Mouse (Mus musculus): ENCODE measurements around the gene Olfr653. TPM values are rescaled to one million over a fixed set of nuclear protein-coding genes. Genes with fewer than 3 reads are reported as not detected.

Gene Olfr653
- not detected in 2 replicates for total RNA-seq (2014; rRNA removed)
- not detected in 2 replicates for polyA plus RNA-seq (2012; rRNA removed)

DNA sequence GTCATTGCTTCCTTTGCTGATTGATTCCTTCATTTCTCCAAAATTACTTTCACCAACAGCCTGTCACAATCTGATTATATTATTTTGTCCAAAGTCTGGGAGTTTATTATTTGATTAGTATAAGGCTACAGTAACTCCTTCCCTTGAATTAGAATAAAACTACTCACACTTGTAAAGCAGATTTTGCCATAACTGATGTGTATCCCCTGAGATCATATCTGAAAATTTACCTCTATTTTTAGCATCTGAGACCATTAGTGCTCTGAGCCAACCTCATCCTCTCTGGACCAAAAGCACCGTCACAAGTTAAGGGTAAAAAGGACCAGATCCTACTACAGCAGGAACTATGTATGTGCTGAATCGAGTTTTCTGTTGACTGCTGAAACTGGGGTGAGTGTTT lies at the start of gene Olfr653:
Olfr653 (plus strand) TSS at position 301 of the 400 bp plus-strand sequence.
- TF ChIP-seq CTCF (IDR thresholded peaks at IDR 0.05; ENCODE audit: low read depth, low read length) (no peak), POLR2A (IDR thresholded peaks at IDR 0.05; ENCODE audit: extremely low read depth, insufficient read depth, low read length) (no peak)
- Histone ChIP-seq H3K36me3 (ENCODE audit: control insufficient read depth, insufficient read depth, low read length) (no peaks in the 10 kb centered on the region), H3K4me1 (ENCODE audit: control insufficient read depth, insufficient read depth, low read length) (no peaks in the 10 kb centered on the region), H3K27ac (replicated peaks; ENCODE audit: insufficient read depth, low read depth, low read length) (no peak within 1 kb of the TSS), H3K79me2 (ENCODE audit: control insufficient read depth, insufficient read depth, low read length) (no peaks in the 10 kb centered on the region), H3K27me3 (ENCODE audit: control insufficient read depth, insufficient read depth, low read length) (no peaks in the 10 kb centered on the region), H3K9ac (ENCODE audit: low read depth, low read length) (no peak within 1 kb of the TSS), H3K4me3 (ENCODE audit: insufficient read depth, low read depth, low read length) (no peak within 1 kb of the TSS)
- 61% methylated on average over 2 of the region's 2 CpGs for WGBS
- DNase-seq (ENCODE audit: extremely low read depth, low read depth, low spot score) = no peak

DNA sequence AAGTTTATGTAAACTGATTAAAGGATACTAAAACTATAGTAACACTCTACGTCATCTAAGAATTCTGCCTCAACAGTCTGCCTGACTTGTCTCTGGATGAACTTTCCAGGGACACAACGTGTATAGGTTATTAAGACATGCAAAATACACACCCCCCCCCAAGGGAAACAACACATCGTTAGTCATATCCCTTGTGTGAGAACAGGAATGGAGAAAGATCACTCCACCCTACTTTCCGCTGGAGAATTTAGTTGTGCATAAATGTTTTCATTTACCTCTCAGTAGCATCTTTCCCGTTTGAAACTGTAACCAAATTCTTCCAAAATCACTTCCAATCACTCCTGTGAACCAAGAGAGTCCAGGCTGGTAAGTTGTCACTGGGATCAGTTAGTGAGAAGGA lies 27.3 kb upstream of the Olfr653 start, which contains the start of gene Olfr651:
Olfr651 (plus strand) TSS at position 301 of the 400 bp plus-strand sequence.
- H3K4me1 ChIP-seq (ENCODE audit: control insufficient read depth, insufficient read depth, low read length) = no peaks in the 10 kb centered on the region
- DNase-seq (ENCODE audit: extremely low read depth, low read depth, low spot score) = no peak
- no peak within 1 kb of the TSS for H3K4me3 ChIP-seq (ENCODE audit: insufficient read depth, low read depth, low read length)
- H3K9ac ChIP-seq (ENCODE audit: low read depth, low read length) = no peak within 1 kb of the TSS
- no peaks in the 10 kb centered on the region for H3K27me3 ChIP-seq (ENCODE audit: control insufficient read depth, insufficient read depth, low read length)
- H3K36me3 ChIP-seq (ENCODE audit: control insufficient read depth, insufficient read depth, low read length) = no peaks in the 10 kb centered on the region
- no peak within 1 kb of the TSS for H3K27ac ChIP-seq (replicated peaks; ENCODE audit: insufficient read depth, low read depth, low read length)
- WGBS = 66% methylated on average over 5 of the region's 5 CpGs
- H3K79me2 ChIP-seq (ENCODE audit: control insufficient read depth, insufficient read depth, low read length) = no peaks in the 10 kb centered on the region
- TF ChIP-seq CTCF (IDR thresholded peaks at IDR 0.05; ENCODE audit: low read depth, low read length) (no peak), POLR2A (IDR thresholded peaks at IDR 0.05; ENCODE audit: extremely low read depth, insufficient read depth, low read length) (no peak)

DNA sequence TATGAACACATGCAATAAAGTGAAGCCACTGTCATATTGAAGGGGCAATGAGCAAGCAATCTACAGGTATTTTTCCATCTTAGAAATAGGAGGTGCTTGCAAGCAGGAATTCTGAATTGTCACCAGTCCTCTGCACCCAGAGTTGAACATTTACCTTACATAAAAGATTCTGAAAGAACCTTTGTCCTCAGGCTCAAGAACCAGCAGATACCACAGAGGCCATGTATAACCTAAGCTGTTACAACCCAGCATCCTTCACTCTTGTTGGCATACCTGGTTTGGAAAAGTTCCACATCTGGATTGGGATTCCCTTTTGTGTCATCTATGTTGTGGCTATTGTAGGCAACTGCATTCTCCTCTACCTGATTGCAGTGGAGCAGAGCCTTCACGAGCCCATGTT lies 24.4 kb upstream of the Olfr653 start:
- 66% methylated on average over 1 of the region's 1 CpGs for WGBS
- Histone ChIP-seq H3K79me2 (ENCODE audit: control insufficient read depth, insufficient read depth, low read length) (no peaks in the 10 kb centered on the region), H3K27me3 (ENCODE audit: control insufficient read depth, insufficient read depth, low read length) (no peaks in the 10 kb centered on the region), H3K36me3 (ENCODE audit: control insufficient read depth, insufficient read depth, low read length) (no peaks in the 10 kb centered on the region), H3K27ac (replicated peaks; ENCODE audit: insufficient read depth, low read depth, low read length) (no peak overlapping the region), H3K9ac (ENCODE audit: low read depth, low read length) (no peak overlapping the region), H3K4me1 (ENCODE audit: control insufficient read depth, insufficient read depth, low read length) (no peaks in the 10 kb centered on the region), H3K4me3 (ENCODE audit: insufficient read depth, low read depth, low read length) (no peak overlapping the region)
- no peak for TF ChIP-seq CTCF (IDR thresholded peaks at IDR 0.05; ENCODE audit: low read depth, low read length)
- TF ChIP-seq POLR2A (IDR thresholded peaks at IDR 0.05; ENCODE audit: extremely low read depth, insufficient read depth, low read length) = no peak
- DNase-seq (ENCODE audit: extremely low read depth, low read depth, low spot score) = no peak

DNA sequence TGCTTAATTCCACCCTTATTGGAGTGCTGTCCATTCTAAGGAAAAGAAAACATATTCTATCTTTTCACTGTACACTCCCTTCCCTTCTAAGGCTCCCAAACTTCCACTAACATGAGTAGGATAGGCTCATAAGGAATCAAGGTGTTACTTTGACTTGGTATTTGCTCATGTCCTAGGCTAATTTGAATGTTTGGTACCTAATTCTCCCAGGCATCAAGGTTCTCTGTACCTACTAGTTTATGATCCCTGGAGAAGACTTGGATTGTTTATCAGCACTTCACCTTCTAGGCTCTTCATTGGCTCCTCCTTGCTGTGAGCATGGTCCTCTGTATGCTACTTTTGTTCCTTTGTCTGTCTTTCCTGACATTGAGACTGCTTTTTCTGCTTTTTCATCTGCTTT lies 16.5 kb upstream of the Olfr653 start, which contains the start of gene Olfr652:
Olfr652 (plus strand) TSS at position 301 of the 400 bp plus-strand sequence.
- DNase-seq (ENCODE audit: extremely low read depth, low read depth, low spot score) = no peak
- Histone ChIP-seq H3K27me3 (ENCODE audit: control insufficient read depth, insufficient read depth, low read length) (no peaks in the 10 kb centered on the region), H3K4me3 (ENCODE audit: insufficient read depth, low read depth, low read length) (no peak within 1 kb of the TSS), H3K27ac (replicated peaks; ENCODE audit: insufficient read depth, low read depth, low read length) (no peak within 1 kb of the TSS), H3K4me1 (ENCODE audit: control insufficient read depth, insufficient read depth, low read length) (no peaks in the 10 kb centered on the region), H3K79me2 (ENCODE audit: control insufficient read depth, insufficient read depth, low read length) (no peaks in the 10 kb centered on the region), H3K36me3 (ENCODE audit: control insufficient read depth, insufficient read depth, low read length) (no peaks in the 10 kb centered on the region), H3K9ac (ENCODE audit: low read depth, low read length) (no peak within 1 kb of the TSS)
- no peak for TF ChIP-seq CTCF (IDR thresholded peaks at IDR 0.05; ENCODE audit: low read depth, low read length)
- TF ChIP-seq POLR2A (IDR thresholded peaks at IDR 0.05; ENCODE audit: extremely low read depth, insufficient read depth, low read length) = no peak

DNA sequence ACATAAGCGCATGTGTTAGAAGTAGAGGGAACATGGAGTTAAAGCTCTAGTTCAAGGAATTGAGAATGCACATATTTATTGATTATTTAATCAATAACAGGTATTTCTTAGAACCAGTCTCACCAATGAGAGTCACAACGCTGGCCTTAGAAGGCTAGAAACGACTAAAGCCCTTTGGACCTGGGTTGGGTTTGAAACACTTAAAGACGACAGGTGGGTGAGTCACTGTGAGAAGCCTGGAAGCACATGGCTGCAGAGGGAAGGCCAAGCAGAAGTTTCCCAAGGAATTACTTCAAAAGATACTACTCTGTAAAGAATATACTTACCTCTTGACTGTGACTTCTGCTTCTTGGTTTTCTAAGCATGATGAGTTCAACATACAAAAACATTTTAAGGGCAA lies 3.7 kb downstream of the Olfr653 start:
- Histone ChIP-seq H3K79me2 (ENCODE audit: control insufficient read depth, insufficient read depth, low read length) (no peaks in the 10 kb centered on the region), H3K4me3 (ENCODE audit: insufficient read depth, low read depth, low read length) (no peak overlapping the region), H3K27me3 (ENCODE audit: control insufficient read depth, insufficient read depth, low read length) (no peaks in the 10 kb centered on the region), H3K27ac (replicated peaks; ENCODE audit: insufficient read depth, low read depth, low read length) (no peak overlapping the region), H3K9ac (ENCODE audit: low read depth, low read length) (no peak overlapping the region), H3K4me1 (ENCODE audit: control insufficient read depth, insufficient read depth, low read length) (no peaks in the 10 kb centered on the region), H3K36me3 (ENCODE audit: control insufficient read depth, insufficient read depth, low read length) (no peaks in the 10 kb centered on the region)
- no peak for TF ChIP-seq CTCF (IDR thresholded peaks at IDR 0.05; ENCODE audit: low read depth, low read length)
- TF ChIP-seq POLR2A (IDR thresholded peaks at IDR 0.05; ENCODE audit: extremely low read depth, insufficient read depth, low read length) = no peak
- 79% methylated on average over 4 of the region's 4 CpGs for WGBS
- no peak for DNase-seq (ENCODE audit: extremely low read depth, low read depth, low spot score)

DNA sequence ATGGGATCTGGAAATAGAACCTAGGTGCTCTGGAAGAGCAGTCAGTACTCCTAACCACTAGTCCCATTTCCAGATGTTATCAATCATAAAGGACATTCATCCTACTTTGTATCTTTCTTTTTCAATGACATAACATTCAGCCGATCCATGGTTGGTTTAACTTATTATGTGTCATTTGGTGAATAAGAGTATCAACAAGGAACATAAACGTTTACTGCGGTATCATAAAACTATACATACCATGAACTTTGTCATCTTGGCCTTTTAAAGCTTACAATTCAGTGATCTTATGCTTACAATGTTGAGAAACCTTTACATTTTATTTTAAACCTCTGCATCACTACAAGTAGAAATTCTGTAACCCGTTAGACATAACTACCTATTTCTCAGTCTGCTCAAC lies 4.3 kb downstream of the Olfr653 start:
- WGBS = 82% methylated on average over 4 of the region's 4 CpGs
- no peak for DNase-seq (ENCODE audit: extremely low read depth, low read depth, low spot score)
- no peaks in the 10 kb centered on the region for H3K79me2 ChIP-seq (ENCODE audit: control insufficient read depth, insufficient read depth, low read length)

More for the DNA sequence above, 4.3 kb downstream of the Olfr653 start:
- Histone ChIP-seq H3K27ac (replicated peaks; ENCODE audit: insufficient read depth, low read depth, low read length) (no peak overlapping the region), H3K4me1 (ENCODE audit: control insufficient read depth, insufficient read depth, low read length) (no peaks in the 10 kb centered on the region), H3K27me3 (ENCODE audit: control insufficient read depth, insufficient read depth, low read length) (no peaks in the 10 kb centered on the region), H3K4me3 (ENCODE audit: insufficient read depth, low read depth, low read length) (no peak overlapping the region), H3K9ac (ENCODE audit: low read depth, low read length) (no peak overlapping the region), H3K36me3 (ENCODE audit: control insufficient read depth, insufficient read depth, low read length) (no peaks in the 10 kb centered on the region)
- no peak for TF ChIP-seq POLR2A (IDR thresholded peaks at IDR 0.05; ENCODE audit: extremely low read depth, insufficient read depth, low read length)
- TF ChIP-seq CTCF (IDR thresholded peaks at IDR 0.05; ENCODE audit: low read depth, low read length) = no peak
